Mouse (Mus musculus) heart, adult 2 months (tissue): ENCODE results near the gene Mfrp.

Source experiments
- EP300 ChIP-seq: fragments of 200-500 bp; IDR thresholded peaks from 2 replicates; pipeline ENCODE4 v1.6.1; 2011; ENCODE audit warnings: low read depth, low read length, control low read depth; ENCODE audit not compliant: insufficient read depth
- POLR2A ChIP-seq: fragments of 200-500 bp; IDR thresholded peaks from 2 replicates; pipeline ENCODE4 v1.6.1; 2011; ENCODE audit warnings: mild to moderate bottlenecking, low read depth, low read length, control low read depth; ENCODE audit not compliant: insufficient read depth

DNA sequence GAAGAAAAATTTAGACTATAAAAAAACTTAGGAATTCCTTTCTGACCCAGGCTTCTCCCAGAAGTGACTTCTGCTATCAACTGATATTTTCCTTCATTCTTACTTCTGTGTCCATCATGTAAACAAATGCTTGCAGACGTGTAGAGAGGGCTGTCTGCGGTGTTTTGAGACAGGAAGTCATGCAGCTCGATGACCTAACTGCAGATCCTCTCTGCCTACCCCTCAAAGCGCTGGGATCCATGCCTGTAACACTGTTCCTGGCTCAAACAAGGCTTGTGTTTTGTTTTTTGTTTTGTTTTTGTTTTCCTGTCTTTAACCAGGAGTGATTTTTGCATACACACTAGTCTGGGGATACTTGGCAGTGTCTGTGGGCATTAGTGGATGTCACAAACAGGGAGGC lies 36.3 kb downstream of the Mfrp start:
- TF ChIP-seq POLR2A = no peak
- TF ChIP-seq EP300 = no peak
